Mouse (Mus musculus): Measurements from ENCODE around the gene Tpp1.

Tpp1 gene

DNA sequence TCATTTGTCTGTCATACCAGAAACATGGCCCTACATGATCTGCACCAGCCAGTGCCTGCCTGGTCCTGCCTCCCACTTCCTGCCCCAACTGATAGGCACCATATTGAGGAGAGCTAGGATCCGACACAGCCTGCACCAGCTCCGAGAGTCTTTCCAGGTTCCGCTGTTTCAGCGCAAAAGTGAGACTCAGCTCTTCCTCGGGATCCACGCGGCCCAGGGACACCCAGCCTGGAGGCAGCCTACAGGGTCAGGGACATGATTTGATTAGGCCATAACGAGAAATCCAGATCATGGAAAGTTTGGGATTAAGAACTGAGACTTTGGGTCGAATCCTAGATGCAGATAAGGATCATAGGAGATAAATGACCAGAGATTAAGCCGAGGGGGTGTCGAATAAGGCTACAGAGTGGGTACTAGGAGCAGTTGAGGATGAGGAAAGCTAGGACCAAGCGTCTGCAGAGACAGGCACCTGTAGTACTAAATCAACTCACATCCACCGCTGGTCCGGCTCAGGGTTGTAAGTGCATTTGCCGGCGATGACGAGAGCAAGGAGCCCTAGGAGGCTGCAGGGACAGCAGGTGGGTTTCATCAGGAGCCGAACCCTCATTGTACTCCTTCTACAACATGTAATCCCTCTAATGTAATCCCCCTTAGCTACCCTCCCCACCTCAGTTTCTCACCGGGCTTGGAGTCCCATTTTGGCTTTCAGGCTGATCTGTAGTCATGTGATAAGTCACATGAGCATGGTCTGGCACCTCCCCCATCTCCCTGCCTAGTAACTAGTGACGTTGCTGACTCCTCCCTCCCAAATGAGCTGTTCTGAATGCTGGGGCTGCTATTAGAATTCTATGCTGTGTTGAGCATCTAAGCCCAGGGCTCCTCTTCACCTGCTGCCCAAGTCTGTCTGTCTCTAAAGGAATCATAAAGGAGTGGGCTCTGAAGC, at the start of gene Tpp1:
TSS of gene Tpp1 (minus strand) at position 745 of the 943 bp plus-strand sequence.
- DNase-seq, result peak; percentile 99

- peak; percentile 64 for DNase-seq
Observed at GRCm38 (mm10) chr7:105796972-105797371, 44.9 kb upstream of the Tpp1 start.

DNA sequence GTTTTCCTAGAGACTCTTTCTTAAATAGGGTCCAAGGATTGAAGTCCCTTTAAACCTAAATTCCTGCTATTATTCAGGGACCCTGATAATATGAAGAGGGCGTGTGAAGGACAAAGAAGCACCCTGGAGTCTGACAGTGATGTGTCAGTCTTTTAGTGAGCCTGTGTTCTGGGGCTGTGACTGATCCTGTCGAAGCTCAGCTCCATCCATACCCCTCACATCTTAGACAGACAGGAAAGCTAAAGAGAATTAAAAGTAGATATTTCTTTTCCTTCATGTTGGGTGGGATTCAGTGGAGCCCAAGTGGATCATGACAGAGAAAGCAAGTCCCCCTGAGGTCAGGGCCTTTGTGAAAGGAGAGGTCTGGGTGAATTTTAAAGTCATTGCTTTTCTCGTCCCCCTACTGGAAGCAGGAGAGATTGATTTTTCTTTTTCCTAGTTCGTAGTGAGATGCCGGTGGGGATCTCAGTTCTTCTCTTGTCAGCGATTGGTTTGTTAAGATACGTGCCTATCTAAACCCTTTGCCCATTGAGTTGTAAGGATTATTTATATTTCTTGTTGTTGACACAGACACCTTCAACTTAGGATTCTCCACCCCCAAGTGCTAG, 43.8 kb upstream of the Tpp1 start:
- peak; percentile 70 for DNase-seq

DNA sequence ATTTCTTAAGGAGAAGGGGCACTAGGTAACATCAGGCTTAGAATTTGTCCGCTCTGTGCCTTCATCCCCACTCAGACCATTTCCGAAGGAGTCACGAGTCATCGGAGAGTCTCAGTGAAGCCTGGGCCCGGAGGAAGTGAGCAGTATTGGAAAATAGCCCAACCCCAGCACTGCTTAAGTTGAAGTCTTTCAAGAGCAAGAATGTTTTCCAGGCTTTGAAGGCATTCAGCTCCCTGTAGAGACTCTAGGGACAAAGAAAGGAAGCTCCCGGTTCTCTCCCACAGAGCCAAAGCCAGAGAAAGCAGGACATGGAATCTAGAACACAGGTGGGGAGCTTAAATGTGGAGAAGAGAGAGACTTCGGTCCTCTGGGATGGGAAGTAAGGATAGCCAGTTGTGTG, 41.7 kb upstream of the Tpp1 start:
- peak; percentile 97 for DNase-seq

DNA sequence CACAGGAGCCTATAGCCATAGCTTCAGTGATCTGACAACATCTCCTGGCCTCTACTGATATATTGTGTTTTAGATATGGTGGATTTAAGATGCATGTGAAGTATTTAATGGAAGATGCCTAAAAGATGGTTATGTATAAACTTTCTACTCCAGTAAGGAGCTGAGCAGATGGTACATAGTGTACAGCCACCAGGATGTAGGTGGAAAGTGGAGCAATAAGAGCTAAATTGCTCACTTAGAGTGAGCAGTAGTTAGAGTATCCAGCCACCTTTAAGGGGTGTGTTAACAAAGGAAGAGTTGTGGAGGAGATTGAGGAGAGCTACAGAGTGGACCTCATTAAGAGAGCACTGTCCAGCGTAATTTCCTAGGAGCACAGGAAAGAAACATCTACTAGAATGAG, 39.1 kb upstream of the Tpp1 start:
- DNase-seq, result peak; percentile 10

GRCm38 (mm10) chr7:105787285-105788140, 35.5 kb upstream of the Tpp1 start, which contains the start of gene Dchs1:
Gene Dchs1, minus strand, starts transcription at chr7:105787654.
- DNase-seq, result peak; percentile 94

- peak; percentile 93 for DNase-seq
Observed at GRCm38 (mm10) chr7:105786506-105787284, 34.7 kb upstream of the Tpp1 start.

- peak; percentile 86 for DNase-seq
Observed at GRCm38 (mm10) chr7:105784556-105784955, 32.5 kb upstream of the Tpp1 start.

GRCm38 (mm10) chr7:105783861-105784260, 31.8 kb upstream of the Tpp1 start:
- peak; percentile 55 for DNase-seq

DNA sequence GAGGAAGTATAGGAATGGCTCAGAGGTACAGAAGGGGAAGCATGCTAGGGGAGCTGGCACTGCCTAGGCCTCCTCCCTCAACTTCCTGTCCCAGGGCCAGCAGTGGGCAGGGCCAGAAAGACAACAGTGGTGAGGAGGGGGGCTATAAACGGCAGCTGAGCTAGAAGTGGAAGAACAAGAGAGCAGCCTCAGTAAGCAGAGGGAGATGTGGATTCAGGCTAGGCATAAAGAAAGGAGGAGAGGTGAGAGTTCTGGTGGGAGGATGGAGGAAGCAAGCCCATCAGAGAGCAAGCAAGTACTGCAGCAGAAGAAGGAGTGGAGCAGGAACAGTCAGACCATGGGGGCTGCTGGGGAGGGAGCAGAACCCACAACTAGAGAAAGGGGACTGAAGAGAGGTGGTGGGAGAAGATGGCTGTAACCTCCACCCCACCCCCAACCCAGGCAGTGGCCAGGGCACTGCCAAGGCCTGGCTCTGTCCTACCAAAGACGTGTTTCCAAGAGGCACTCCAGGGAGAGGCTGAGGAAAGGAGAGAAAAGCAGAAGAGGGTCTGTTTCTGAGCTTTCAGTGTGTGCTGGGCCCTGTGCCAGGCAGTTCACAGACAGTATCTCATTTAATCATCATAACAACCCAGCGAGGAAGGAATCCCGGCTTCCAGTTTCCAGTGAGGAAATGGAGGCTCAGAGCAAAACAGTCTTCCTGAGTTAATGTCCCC, 26.7 kb upstream of the Tpp1 start:
- peak; percentile 94 for DNase-seq

DNA sequence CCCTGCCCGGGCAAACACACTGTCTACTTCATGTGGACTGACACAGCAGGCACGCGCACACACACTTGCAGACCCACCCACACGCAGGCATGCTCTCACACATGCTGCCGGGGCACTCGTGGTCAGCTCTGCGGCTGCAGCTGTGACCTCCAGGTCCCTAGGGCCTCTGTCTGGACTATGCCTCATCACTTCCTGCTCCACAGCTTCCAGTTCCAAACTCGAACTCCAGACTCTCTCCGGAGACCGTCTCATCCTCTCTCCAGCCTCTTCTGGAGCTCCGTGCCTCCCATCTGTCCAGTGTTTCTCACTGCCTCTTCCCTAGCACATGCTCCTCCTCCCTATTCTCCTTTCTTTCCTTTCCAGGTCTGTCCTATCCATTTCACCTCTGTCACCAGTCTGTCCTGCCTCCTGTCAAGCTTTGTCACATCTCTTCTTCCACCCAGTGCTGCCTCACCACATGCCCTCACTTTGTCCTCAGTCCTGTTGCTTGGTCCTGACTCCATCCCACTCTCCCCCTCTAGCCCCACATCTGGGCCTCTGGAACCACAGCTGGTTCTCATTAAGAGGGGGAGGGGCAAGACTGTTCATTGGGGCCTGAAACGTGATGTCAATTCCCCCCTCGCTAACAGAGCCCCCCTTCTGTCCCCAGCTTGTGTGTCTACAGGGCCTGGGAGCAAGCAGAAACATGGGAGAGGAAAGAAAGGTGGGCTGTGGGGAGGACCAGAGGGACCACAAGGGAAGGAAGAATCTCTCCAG, 25.9 kb upstream of the Tpp1 start:
- DNase-seq, result peak; percentile 99

GRCm38 (mm10) chr7:105777316-105777715, 25.3 kb upstream of the Tpp1 start:
- peak; percentile 85 for DNase-seq

GRCm38 (mm10) chr7:105776026-105776425, 24.0 kb upstream of the Tpp1 start:
- DNase-seq, result peak; percentile 56

DNA sequence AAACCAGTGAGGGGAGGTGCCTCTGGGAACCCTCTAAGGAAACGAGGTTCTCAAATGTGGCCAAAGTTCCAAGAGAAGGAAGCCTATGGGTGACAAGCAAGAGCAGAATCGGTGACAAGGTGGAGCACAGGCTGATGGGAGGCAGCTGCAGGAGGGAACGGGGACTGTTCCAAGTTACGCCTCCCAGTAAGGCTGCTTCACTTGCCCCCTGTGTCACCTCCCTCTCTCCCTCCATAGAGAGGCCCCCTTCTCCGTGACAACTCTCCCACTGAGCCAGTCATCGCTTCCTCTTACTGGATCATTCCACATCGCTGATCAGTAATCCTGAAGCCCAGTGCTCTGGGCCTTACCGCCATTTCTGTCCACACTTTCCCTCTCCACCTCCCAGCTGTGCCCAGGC, 22.6 kb upstream of the Tpp1 start:
- DNase-seq, result peak; percentile 94

DNA sequence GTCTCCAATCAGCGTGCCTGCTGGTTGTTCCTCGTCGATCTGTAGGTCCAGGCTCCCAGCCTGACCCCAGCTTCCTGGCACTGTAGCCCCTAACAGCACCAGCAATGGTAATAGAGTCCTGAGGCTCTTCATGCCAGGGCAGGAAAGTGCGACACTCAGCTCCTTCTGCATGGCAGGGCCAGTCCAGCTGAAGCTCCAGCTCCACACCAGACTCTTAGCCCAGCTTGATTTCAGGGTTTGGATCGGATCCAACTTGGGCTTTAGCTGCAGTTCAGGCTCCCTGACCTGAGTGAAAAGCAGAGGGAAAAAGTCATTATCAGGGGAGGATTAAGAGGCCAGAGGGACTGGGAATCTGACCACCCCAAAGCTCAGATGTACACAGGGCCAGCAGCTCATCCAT, 21.0 kb upstream of the Tpp1 start:
- peak; percentile 87 for DNase-seq

DNA sequence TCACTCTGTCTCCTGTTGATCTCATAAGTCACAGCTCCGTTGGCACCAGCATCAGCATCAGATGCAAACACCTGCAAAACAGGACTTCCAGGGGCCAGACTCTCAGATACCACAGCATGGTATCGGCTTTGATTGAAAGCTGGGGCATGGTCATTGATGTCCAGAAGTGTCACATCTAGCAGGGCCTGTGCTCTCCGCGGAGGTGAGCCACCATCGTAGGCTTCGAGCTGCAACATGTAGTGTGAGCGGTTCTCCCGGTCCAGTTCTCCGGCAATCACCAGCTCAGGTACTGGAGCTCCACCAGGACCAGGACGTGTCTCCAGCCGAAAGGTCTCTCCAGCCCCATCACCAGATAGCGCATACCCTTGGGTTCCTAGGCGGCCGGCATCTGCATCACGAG, 20.3 kb upstream of the Tpp1 start:
- DNase-seq, result peak; percentile 90

DNA sequence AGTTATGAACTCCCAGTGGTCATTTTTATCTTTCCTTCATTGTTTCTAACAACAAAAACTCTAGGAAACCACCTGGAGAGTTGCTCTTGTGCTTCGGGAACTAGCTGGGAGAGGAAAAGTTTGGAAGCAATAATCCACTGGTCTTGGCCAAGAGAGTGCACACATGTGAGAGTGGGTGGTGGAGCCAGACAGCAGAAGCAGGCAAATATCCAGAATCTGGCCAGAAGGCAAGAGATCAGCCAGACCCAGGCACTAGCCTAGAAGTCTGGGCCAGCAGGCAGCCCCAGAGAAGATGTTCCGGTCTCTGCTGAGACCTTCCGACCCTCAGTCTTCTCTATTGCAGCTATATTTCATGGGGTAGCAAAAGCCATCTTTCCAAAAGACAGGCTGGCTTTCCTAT, 17.9 kb upstream of the Tpp1 start:
- DNase-seq, result peak; percentile 95

DNA sequence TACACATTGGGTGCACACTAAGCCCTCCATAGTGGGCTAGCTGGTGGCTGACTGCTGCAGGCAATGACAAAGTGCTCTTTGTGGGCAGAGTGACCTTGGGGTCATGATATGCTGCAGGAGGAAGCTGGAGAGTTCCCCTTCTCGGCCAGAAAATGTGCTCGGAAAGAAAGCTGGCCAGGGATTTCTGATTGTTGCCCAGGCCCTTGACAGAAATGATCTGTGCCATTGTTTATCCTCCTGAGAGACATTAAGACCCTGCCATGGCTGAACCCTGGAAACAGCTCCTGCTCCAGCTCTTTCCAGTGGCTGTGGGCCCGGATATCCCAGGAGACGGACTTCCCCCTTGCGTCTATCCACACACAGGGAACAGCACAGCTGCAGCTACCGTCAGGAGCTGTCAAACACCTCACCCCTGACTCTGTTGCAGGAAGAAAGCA, 15.7 kb upstream of the Tpp1 start:
- DNase-seq, result peak; percentile 96

GRCm38 (mm10) chr7:105764331-105764730, 12.3 kb upstream of the Tpp1 start:
- no peak for DNase-seq

GRCm38 (mm10) chr7:105762517-105763270, 10.7 kb upstream of the Tpp1 start:
- DNase-seq, result peak; percentile 90

All from heart, adult 11 months (tissue).